Mouse (Mus musculus): ENCODE data around the gene D930020B18Rik. TPM values are rescaled to one million over a fixed set of nuclear protein-coding genes. Genes with fewer than 3 reads are reported as not detected.

The D930020B18Rik gene
- polyA plus RNA-seq, 2 experiments from 2014 or later, result 0.59 to 0.81 TPM

DNA sequence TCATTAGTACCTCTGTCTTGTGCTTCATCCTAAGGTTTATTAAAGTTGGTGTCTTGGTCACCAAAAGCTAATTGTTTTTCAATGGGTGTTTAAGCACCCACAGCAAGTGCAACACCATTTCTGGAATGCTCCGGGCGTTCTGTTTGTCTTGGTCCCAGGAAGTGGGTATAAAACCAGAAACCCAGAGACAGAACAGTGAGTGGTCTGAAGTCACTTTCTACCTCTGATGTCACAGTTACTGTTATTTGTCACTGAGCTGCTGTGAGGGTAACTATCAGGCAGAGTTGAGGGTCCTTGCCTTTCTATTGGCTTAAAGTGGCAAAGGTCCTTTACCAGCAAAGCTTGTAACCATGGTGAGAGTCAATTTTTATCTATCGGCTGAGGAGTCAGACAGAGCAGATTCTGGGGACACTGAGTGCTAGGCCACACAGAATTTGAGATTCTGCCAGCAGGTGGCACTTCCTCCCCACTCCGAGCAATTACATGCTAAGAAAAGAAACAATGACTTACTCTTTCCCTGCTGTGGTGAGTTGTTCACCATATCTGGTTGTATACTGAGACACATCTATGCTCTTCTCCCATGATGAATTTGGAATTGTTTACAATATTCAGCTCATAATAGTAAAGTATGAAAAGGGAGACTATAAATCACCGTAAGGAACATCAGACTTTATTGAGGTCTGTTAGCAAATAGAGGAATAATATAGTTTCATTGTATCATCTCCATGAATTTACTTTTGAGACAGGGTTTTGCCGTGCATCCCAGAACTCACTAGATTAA, 1.0 kb upstream of the D930020B18Rik start:
- peak; percentile 72 for ATAC-seq

DNA sequence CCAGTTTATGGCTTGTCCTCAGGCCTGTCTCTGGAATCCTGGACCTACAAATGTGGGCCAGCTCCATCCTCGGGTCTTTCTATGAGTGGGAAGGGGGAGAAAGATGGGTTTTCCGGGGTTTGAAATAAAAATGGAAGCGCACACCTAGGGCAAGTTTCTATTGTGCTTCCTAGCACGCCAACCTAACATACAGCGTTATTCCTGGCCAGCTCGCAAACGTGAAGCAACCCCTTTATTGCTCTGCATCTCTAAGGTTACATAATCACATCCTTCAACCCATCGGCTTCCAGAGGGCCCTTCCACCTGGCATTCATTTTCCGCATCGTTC, 480 bp upstream of the D930020B18Rik start:
- ATAC-seq, result peak; percentile 19

- ATAC-seq, result no peak
Observed at GRCm38 (mm10) chr10:121642054-121642947, 913 bp downstream of the D930020B18Rik start.

GRCm38 (mm10) chr10:121646294-121646693, 4.9 kb downstream of the D930020B18Rik start:
- no peak for ATAC-seq

DNA sequence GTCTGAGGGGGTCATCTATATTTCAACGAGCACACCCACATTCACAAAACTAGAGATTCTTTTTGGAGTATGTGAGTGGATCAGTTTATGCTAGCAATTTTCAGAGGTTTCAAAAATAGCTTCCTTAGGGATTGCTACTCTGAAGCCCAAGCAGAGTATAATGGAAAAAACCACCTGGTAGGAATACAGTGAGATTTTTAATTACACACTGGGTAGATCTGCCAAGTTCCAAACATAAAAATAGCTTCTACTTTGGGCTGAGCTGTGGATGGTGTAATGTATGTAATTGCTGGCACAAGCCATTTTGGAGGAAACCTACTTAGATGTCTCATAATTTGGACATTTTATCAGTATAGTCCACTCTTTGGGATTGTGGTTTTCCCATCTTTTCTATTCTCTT, 11.7 kb downstream of the D930020B18Rik start:
- ATAC-seq, result no peak

- no peak for ATAC-seq
Observed at GRCm38 (mm10) chr10:121655907-121656306, 14.5 kb downstream of the D930020B18Rik start.

GRCm38 (mm10) chr10:121662711-121663110, 21.3 kb downstream of the D930020B18Rik start:
- no peak for ATAC-seq

DNA sequence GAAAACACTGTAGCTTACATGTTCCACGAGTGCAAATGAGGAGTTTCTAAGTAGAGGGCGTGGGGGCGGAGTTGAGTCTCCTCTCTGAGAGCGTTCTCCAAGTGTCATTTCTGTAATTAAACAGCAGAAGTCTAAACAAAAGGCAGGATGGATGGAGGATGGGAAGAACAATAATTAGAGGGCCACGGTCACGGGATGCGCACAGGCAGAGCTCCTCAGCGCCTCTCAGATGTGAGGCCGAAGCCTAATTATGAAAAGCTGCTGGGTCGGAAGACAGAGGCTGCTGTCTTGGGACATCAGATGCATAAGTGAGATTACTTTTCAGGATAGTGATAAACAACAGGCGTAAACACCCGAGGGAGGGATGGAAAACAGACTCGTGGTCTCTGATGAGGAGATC, 22.2 kb downstream of the D930020B18Rik start:
- no peak for ATAC-seq

- no peak for ATAC-seq
Observed at GRCm38 (mm10) chr10:121665631-121666145, 24.3 kb downstream of the D930020B18Rik start.

DNA sequence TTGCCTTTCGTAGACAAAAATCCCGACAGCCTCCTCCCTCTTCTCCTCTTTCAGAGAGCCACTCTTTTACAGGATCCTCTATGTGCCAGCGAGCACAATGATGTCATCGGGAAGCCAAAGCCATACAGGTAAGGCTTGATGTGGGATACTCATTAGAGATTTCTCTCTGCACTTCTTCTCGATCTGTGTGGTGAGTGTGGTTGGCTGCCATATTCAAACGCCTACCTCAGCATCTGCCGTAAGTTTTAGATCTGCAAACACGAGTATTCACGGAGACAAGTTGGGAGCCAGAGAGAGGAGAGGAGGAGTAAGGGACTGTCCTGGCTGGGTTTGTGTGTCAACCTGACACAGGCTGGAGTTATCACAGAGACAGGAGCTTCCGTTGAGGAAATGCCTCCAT, 27.7 kb downstream of the D930020B18Rik start:
- no peak for ATAC-seq

DNA sequence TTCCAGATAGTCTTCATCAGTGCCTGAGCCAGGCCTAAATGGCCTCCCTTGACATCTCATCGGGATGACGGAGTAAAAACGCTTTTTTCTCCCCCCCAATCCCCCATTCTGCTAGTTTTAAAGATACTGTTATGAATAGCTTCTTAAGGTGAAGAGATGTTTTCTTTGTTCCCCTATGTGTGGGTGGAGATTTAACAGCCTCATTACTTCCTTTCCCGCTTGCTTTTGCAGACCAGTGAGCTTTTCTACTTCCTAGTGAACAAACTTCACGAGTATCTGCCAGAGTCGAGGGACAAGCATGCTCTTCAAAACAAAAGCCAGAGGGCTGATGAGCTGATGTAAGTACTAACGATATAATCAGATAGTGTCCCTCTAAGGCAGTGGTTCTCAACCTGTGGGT, 35.6 kb downstream of the D930020B18Rik start:
- ATAC-seq, result peak; percentile 49

GRCm38 (mm10) chr10:121680902-121681301, 39.5 kb downstream of the D930020B18Rik start:
- ATAC-seq, result no peak

DNA sequence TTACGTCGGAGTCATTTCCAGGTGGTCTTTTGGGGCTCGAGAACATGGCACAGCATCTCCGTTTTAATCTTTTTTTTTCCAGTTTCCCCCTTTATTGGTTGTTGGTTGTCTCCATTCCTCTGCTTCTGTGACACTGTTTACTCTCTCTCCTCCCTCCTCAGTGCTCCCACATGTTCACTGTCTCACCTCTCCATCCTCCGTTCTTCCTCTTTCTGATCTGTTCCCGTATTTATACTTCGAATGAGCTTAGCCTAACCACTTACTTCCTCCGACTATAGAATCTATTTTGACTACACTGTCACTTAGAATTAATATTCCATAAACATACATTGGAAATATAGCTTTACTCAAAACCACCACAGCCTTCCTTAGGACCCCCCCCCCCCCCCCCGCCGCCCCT, 41.2 kb downstream of the D930020B18Rik start:
- ATAC-seq, result no peak

- ATAC-seq, result no peak
Observed at GRCm38 (mm10) chr10:121686153-121686660, 44.8 kb downstream of the D930020B18Rik start.

GRCm38 (mm10) chr10:121687511-121687910, 46.1 kb downstream of the D930020B18Rik start:
- ATAC-seq, result no peak

DNA sequence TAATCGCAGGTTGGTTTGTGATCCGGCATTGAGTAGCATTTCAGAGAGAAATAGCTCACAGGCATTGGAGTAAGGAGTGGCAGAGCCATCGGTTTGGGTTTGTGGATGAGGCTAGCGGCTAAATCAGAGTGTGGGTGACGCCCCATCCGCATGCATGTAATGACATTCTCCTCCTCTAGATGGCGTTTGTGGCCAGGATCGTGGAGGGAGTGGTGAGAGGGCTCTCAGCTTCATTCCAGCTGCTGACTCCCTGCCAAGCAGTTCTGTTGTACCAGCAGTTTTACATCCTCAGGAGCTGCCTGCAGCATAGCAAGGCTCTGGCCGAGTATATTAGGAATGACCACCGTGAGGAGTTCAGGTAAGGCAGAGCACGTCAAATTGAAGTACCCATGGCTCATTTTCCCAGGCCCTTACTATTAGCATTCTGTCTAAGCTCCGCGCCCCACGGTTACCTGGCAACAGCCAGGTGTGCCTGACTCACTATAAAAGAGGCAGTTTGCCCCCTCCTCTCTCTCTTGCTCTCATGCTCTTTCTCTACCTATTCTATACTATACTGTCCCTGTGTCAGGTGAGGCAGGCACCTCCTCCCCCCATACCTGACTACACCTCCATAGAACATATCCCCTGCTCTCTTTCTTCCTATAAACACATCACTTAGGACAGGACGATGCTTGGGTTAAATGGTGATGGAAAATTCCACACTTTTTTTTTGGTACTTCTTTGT, 48.4 kb downstream of the D930020B18Rik start:
- ATAC-seq, result no peak

DNA sequence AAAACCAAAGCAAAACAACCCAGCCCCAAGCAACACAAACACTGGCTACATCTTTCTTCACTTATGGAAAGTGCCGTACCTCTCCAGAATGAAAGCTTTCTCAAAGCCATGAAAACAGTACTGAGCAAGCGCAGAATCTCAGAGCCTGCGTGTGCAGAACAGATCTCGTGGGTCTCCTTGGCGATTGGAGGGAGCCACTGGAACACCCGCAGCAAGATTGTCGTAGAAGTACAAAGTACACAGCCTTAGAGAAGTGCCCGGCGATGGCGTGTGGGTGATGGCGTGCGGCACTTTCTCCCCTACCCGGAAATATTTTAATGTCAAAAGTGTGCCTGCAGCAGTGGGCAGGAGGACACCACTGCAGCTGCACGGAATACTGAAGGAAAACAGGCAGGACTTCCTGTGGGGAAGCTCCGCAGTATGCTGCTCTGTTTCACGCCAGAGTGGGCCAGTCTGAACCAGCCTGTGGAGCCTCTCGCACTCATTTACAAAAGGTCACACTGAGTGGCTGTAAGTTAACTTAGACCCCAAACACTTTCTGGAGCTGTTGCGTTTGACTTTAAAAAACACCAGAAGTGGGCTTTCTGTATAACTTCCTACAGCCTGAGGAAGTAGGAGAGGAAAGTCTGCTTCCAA, 51.7 kb downstream of the D930020B18Rik start:
- ATAC-seq, result no peak

GRCm38 (mm10) chr10:121694567-121694966, 53.2 kb downstream of the D930020B18Rik start:
- ATAC-seq, result no peak

DNA sequence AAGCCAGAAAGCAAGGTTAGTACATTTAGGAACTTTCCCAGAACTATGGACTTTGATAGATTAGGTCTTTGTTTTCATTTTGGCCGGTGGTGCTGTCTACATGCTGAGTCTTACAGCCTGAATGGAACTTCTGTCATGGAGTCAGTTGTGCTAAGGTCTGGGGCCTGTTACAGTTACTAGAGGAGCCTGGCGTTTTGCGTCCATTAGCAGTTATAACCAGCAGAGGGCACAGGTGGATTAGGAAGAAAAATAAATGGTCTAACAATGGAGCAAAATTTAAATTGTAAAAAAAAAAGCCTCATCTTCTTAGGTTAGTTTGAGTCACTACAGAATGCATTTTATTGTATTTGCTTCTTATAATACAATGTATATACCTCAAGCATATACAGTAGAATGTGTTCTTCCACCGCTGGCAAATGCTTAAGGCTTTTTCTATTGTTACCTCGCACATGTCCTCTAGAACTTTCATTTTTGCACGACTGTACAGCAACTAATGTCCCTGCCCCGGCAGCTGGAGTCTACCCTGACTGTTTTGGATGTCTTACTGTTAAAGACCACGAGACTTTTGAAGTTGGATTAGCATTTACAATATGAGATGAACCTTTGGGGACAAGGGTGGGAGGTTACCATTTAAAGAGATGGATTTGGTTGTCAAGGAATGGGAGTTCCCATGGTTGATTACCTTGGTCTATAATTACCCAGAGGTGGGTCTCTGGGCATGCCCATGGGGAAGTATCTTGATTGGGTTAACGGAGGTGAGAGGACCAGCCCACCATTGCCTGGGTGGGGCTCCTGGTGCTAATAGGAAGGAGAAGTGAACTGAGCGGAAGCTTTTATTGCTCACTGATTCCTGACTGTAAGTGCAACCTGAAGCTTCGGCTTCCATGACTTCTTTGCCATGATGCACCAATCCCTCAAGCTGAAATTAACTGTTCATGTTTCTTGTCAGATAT, 60.2 kb downstream of the D930020B18Rik start:
- ATAC-seq, result peak; percentile 87

DNA sequence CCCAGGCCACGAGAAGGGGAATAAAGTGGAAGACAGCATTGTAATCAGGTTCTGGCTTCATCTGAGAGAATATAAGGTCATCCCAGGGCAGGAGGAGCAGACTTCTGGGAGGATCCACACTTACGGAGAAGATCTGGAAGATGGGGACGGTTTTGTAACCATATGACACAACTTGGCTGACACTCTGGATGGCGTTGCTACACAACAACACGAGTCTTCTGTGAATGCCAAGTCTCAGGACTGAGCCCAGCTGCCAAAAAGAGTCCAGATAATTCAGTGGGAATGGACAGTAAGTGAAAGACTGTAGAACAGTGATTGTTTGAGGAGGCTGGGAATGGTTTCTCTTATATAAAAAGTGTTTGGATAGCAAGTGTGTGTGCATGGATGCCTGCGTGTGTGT, 62.2 kb downstream of the D930020B18Rik start:
- no peak for ATAC-seq

DNA sequence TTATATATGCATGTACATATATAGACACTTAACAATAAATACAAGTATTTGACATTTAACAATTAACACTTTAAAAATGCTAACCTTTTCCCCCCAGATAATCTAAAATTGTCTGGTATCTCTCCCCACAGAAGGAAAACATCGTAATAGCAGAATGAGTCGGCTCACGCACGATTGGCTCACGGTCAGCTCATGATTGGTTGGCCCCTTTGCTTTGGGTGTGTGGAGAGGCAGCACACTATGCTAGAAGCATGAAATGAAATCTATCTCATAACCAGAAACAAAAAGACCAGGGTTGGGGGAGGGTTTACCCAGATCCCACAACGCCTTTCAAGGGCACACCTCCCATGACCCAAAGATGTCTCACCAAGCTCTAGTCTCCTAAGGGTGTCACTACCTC, 63.5 kb downstream of the D930020B18Rik start:
- no peak for ATAC-seq

Measured in CD4-positive, CD25-positive, alpha-beta regulatory T cell, adult 4 months (primary cell).